Mouse (Mus musculus): ENCODE measurements around the gene Tmem274. TPM values are rescaled to one million over a fixed set of nuclear protein-coding genes. Genes with fewer than 3 reads are reported as not detected.

The Tmem274 gene
- polyA plus RNA-seq (2017; shearing (Covaris generic)): 0.61 TPM

DNA sequence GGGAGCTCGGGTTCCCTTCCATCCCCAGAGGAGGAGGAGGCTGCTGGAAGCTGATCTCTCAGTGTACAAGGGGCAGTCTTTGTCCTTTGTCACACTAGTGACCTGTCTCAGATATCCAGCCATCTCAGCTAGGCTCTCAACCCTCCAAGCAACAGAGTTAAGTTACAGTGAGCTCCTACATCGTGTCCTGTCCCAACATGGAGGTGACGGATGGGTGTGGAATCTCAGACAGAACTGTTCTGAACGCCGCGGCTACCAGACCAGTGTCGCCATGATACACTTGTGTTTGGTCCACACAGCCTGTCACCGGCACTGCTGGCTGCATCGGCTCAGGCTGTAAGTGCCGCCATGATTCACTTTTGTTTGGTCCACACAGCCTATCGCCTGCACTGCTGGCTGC, at the start of gene Tmem274:
Tmem274 (plus strand) TSS at position 301 of the 400 bp plus-strand sequence.

DNA sequence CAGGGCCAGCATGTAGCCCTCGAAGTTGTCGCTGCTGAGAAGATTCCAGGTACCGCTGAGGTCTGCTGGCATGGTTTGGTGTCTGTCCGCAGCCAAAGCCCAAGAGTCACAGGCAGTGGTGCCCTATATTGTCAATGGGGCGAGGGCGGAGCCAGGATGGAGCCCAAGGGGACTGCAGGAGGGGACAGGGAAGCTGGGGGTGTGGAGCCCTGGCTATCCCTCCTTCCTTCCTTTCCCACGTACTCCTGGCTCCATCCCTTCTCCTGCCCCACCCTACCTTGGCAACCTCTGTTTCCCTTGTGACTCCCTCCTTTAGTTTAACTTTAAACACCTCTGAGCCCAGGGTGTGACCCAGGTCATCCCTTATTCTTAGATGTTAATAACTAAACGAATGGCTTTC, 22.3 kb upstream of the Tmem274 start, which contains the start of gene Rbp7:
Rbp7 (minus strand) TSS at position 100 of the 400 bp plus-strand sequence.

GRCm38 (mm10) chr4:149485053-149485824, 8.1 kb downstream of the Tmem274 start, which contains the start of the genes Nmnat1 and Lzic:
Gene Nmnat1 (minus strand): TSS chr4:149485202.
Gene Lzic (plus strand): TSS chr4:149485229.

DNA sequence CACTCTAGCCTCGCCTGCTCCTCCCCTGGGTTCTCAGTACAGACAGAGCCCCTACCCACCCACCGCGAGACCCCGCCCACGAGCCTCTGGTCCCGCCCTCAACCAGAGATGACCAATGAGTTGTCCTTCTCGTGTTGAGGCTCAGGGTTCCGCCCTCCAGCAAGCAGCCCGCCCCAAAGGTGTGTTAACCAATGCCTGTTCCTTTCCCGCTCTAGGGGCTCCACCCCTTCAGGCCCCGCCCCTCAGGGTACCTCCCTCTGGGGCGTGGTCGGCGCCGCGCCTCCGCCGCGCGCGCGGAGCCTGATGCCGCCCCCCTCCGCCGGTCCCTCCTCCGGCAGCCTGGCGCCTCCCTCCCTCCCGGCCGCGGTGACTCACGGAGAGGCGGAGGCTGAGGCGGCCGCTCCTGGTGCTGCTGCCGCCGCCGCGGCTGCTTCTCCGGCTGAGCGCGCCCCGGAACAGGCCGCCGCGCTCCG, 40.7 kb downstream of the Tmem274 start, which contains the start of gene Ctnnbip1:
Ctnnbip1 (plus strand) TSS at position 369 of the 473 bp plus-strand sequence.

Other genes with a start within 250 kb of the Tmem274 start
- gene Kif1b, start 169.7 kb upstream of the Tmem274 start, polyA plus RNA-seq (2017; shearing (Covaris generic)): 8.0 TPM
- gene Ube4b, start 50.6 kb upstream of the Tmem274 start, polyA plus RNA-seq (2017; shearing (Covaris generic)): 30.8 TPM
- not detected for gene Rbp7, start 22.4 kb upstream of the Tmem274 start, polyA plus RNA-seq (2017; shearing (Covaris generic))
- 12.1 TPM for gene Nmnat1, start 7.8 kb downstream of the Tmem274 start, polyA plus RNA-seq (2017; shearing (Covaris generic))
- gene Lzic, start 7.9 kb downstream of the Tmem274 start, polyA plus RNA-seq (2017; shearing (Covaris generic)): 40.3 TPM
- gene Ctnnbip1, start 40.9 kb downstream of the Tmem274 start, polyA plus RNA-seq (2017; shearing (Covaris generic)): 0.38 TPM
- gene Clstn1, start 109.1 kb downstream of the Tmem274 start, polyA plus RNA-seq (2017; shearing (Covaris generic)): 2.9 TPM
- gene Pik3cd, start 225.2 kb downstream of the Tmem274 start, polyA plus RNA-seq (2017; shearing (Covaris generic)): 372 TPM